8 mouse cellular contexts compared by ENCODE assay signal in genomic region chr15:28070771-28071419, GRCm38 (mm10). TPM values are rescaled to one million over a fixed set of nuclear protein-coding genes. Genes with fewer than 3 reads are reported as not detected.
DNase-seq lines count a peak whose midpoint lies in the region; ATAC-seq lines count a peak whose summit lies in the region.

No protein-coding gene starts in this region.

- H3K4me2 ChIP-seq in heart, embryonic 12.5 days: peak overlapping the region; percentile 66
- H3K4me2 ChIP-seq in embryonic facial prominence, embryonic 13.5 days: peak overlapping the region; percentile 40
- peak overlapping the region; percentile 31 for H3K4me2 ChIP-seq in midbrain, embryonic 16.5 days (ENCODE audit: low read length)

- H3K27me3 ChIP-seq in heart, embryonic 12.5 days (replicated peaks): no peaks in the 10 kb centered on the region
- H3K27me3 ChIP-seq in embryonic facial prominence, embryonic 13.5 days: no peaks in the 10 kb centered on the region
- H3K27me3 ChIP-seq in midbrain, embryonic 16.5 days (ENCODE audit: control insufficient read depth, insufficient read depth, low read depth, low read length): no peaks in the 10 kb centered on the region

- intact Hi-C loops in heart, postnatal 10 days (cut with DNase I): no loop called here

- H3K9ac ChIP-seq in heart, embryonic 12.5 days: no peak overlapping the region
- no peak overlapping the region; the same call in 1 of the 2 replicates for H3K9ac ChIP-seq in embryonic facial prominence, embryonic 13.5 days
- no peak overlapping the region for H3K9ac ChIP-seq in midbrain, embryonic 16.5 days (ENCODE audit: low read depth, low read length)

- H3K36me3 ChIP-seq in heart, embryonic 12.5 days: no peaks in the 10 kb centered on the region
- no peaks in the 10 kb centered on the region for H3K36me3 ChIP-seq in embryonic facial prominence, embryonic 13.5 days
- H3K36me3 ChIP-seq in midbrain, embryonic 16.5 days (ENCODE audit: control insufficient read depth, insufficient read depth, low read length): no peaks in the 10 kb centered on the region

- no peak for DNase-seq in heart, postnatal 10 days
- DNase-seq in kidney, adult 9 months: peak; percentile 64
- DNase-seq in ovary, postnatal 36 days (ENCODE audit: low spot score): no peak
- DNase-seq in T-cell, adult 2 months (ENCODE audit: low spot score): no peak
- DNase-seq in ovary, adult 18-20 months (ENCODE audit: low spot score): no peak

- H3K9me3 ChIP-seq in heart, embryonic 12.5 days (replicated peaks): no peaks in the 10 kb centered on the region; the same call in 1 of the 2 replicates
- H3K9me3 ChIP-seq in embryonic facial prominence, embryonic 13.5 days: no peaks in the 10 kb centered on the region
- H3K9me3 ChIP-seq in midbrain, embryonic 16.5 days (replicated peaks; ENCODE audit: control insufficient read depth, low read length, poor library complexity, severe bottlenecking): no peaks in the 10 kb centered on the region

- peak overlapping the region; percentile 26 for H3K4me3 ChIP-seq in heart, embryonic 12.5 days
- 0 out of 2 replicates have a peak overlapping the region, but pooled peaks have one; percentile 5 for H3K4me3 ChIP-seq in embryonic facial prominence, embryonic 13.5 days
- no peak overlapping the region; the same call in 1 of the 2 replicates for H3K4me3 ChIP-seq in midbrain, embryonic 16.5 days (ENCODE audit: low read depth, low read length)

- no peak overlapping the region for H3K27ac ChIP-seq in heart, embryonic 12.5 days (ENCODE audit: poor library complexity, severe bottlenecking)
- H3K27ac ChIP-seq in embryonic facial prominence, embryonic 13.5 days: no peak overlapping the region
- H3K27ac ChIP-seq in midbrain, embryonic 16.5 days (ENCODE audit: low read length): no peak overlapping the region

- WGBS in heart, embryonic 12.5 days: 5% methylated on average over 12 of the region's 12 CpGs
- WGBS in embryonic facial prominence, embryonic 13.5 days: 3% methylated on average over 12 of the region's 12 CpGs
- 2% methylated on average over 12 of the region's 12 CpGs for WGBS in midbrain, embryonic 16.5 days

- no peak for ATAC-seq in heart, embryonic 12.5 days (ENCODE audit: insufficient number of reproducible peaks, low FRiP score)
- ATAC-seq in embryonic facial prominence, embryonic 13.5 days (ENCODE audit: insufficient number of reproducible peaks, insufficient read depth, low FRiP score, low TSS enrichment, low read depth): no peak
- no peak for ATAC-seq in midbrain, embryonic 16.5 days

- peaks cover 4% of the 10 kb centered on the region; the same call in 1 of the 2 replicates for H3K4me1 ChIP-seq in heart, embryonic 12.5 days (replicated peaks)
- H3K4me1 ChIP-seq in embryonic facial prominence, embryonic 13.5 days: peaks cover 7% of the 10 kb centered on the region; the same call in 1 of the 2 replicates
- H3K4me1 ChIP-seq in midbrain, embryonic 16.5 days (ENCODE audit: control insufficient read depth, insufficient read depth, low read length): no peaks in the 10 kb centered on the region

RNA-seq across cellular contexts. Expression of gene Trio, which starts 45.2 kb away (rescaled TPM):
- 18.6 and 23.2 TPM in 2 replicates for polyA plus RNA-seq in heart, embryonic 12.5 days (2016; fragmentation: Nextera tagmentation; extraction: Ambion mirVana)
- 10 to 100 TPM; 73.8 to 88.9 TPM for total RNA-seq in heart, postnatal 10 days (2021)
- polyA plus RNA-seq in embryonic facial prominence, embryonic 13.5 days (2015; fragmentation: Nextera tagmentation; extraction: Ambion mirVana): 48.8 and 62.6 TPM in 2 replicates
- 37.5 and 45.9 TPM in 2 replicates for polyA plus RNA-seq in midbrain, embryonic 16.5 days (2015; fragmentation: Nextera tagmentation; extraction: Ambion mirVana)
